Mouse (Mus musculus) v-Abl transformed pro-B cells (cell line): Measurements from ENCODE around the gene Sptbn4.

Experiments
- in situ Hi-C, 2 experiments: fragments of 400-800 bp; cut with MboI; formaldehyde crosslinking; loops; one replicate each; pipeline ENCODE4 v1.15.1; 2025; ENCODE audit not compliant: unreplicated experiment in 2 of 2

Sptbn4 gene

GRCm38 (mm10) chr7:27334405-27334911 lies 113.0 kb downstream of the Sptbn4 start:
- in situ Hi-C loops = loop anchor here (5.0 to 10.0 kb wide), 4 partner anchors 160 to 1582 kb away; partner anchors contain the start of genes Hnrnpul1 (in 1 of the 2) and Prx (in 1 of the 2)

GRCm38 (mm10) chr7:27333316-27333941 lies 114.1 kb downstream of the Sptbn4 start:
- in situ Hi-C loops = loop anchor here (5.0 to 10.0 kb wide), 4 partner anchors 161 to 1581 kb away; partner anchors contain the start of genes Hnrnpul1 (in 1 of the 2) and Prx (in 1 of the 2)

DNA sequence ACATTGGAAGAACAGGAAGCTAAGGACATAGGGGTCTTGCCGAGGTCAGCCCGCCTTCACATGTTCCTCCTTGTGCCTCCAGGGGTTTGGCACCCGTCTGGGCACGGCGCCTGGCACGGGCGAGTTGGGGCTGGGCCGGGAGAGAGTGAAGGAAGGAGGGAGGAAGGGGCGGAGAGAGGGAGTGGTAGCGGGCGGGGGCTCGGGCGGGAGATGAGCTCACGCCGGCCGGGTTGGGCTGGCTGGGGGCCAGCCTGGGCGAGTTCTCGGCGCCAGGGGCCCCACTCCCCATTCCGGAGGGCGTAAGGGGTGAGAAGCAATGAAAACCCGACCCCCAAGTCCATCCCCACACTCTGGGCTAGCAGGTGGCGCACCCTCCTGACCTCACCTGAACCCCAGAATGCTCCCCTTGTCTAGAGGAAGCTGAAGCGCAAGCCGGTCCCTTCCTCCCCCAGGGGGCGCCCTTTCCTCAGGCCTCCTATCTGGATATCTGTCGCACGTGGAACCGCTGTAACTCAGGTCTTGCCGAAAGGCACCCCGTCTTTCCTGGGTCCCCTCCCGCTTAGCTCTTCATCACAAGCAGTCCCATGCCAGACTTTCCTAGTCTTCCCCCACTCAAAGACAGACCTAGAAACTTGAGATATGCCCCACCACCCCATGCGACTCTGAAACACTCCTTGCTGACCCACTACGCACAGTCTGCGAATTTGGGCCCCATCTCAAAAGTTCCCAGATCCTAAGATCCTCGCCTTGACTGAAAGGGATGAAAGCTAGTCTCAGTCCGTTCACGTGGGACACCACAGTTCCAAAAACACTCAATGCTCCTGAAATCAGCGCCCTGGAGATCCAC lies 114.9 kb downstream of the Sptbn4 start:
- in situ Hi-C loops = loop anchor here (5.0 to 10.0 kb wide), 4 partner anchors 162 to 1580 kb away; partner anchors contain the start of genes Hnrnpul1 (in 1 of the 2) and Prx (in 1 of the 2)

- in situ Hi-C loops = loop anchor here (5.0 to 10.0 kb wide), 4 partner anchors 163 to 1580 kb away; partner anchors contain the start of genes Hnrnpul1 (in 1 of the 2) and Prx (in 1 of the 2)
Observed at GRCm38 (mm10) chr7:27331854-27332253, 115.6 kb downstream of the Sptbn4 start.

DNA sequence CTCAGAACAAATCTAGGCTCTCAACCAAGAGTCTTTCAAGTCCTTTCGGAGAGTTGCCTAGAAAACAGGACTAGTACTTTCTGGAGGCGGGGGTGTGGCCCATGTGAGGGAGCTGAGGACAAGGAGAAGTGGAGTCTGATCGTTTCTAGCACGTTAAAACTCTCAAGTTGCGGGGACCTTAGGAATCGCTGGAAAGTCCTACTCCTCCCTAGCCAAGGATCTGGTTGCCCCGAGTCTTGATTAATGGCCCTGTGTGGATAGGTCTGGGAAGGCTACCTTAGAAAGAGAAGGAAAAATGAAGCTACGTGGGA lies 116.0 kb downstream of the Sptbn4 start:
- in situ Hi-C loops = loop anchor here (5.0 to 10.0 kb wide), 4 partner anchors 163 to 1579 kb away; partner anchors contain the start of genes Hnrnpul1 (in 1 of the 2) and Prx (in 1 of the 2)

GRCm38 (mm10) chr7:27330709-27331540 lies 116.6 kb downstream of the Sptbn4 start:
- in situ Hi-C loops = loop anchor here (5.0 to 10.0 kb wide), 4 partner anchors 164 to 1579 kb away; partner anchors contain the start of genes Hnrnpul1 (in 1 of the 2) and Prx (in 1 of the 2)

DNA sequence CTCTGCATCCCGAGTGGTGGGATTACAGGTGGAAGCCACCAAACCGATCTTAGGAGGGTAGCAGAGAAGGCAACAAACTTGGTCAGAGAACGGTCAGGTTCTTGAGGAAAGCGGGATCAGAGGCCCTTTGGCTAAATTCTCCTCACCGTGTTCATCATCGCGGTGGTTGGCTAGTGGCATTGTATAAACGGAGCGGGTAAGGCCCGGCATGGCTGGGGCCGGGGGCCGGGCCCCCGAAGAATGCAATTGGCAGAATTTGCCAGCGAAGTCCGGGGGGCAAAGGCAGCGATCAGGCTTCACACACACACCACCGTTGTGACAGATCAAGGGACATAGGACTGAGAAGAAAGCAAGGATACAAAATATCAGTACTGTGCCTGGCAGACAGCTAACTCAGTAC lies 117.5 kb downstream of the Sptbn4 start:
- in situ Hi-C loops = loop anchor here (5.0 to 10.0 kb wide), 4 partner anchors 165 to 1578 kb away; partner anchors contain the start of genes Hnrnpul1 (in 1 of the 2) and Prx (in 1 of the 2)

DNA sequence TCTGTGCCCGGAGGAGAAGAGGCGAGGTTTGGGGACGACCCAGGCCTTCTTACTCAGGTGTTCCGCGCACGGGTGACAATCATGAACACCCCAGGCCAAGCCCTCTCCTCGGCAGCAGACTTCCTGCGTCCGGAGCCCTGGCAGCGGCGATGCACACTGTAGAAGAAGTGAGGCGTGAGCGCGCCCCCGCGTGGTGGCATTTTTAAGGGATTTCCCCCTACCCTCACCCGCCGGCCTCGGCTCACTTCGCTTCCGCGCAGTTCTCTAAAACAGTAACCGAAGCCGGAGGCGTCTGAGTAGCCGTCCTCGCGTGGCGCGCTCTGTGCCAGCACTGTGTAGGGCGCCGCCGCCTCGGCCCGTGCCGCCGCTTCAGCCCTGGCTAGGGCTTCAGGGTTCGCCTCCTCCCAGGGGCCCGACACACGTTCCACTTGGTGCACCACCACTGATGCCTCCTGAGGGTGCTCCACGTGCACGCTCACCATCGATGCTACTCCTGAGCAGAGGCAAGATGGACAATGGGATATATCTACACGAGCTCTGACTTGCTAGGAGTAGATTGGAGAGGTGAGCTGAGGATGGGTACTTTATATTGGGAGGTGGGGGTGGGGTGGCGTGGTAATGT lies 118.0 kb downstream of the Sptbn4 start:
- in situ Hi-C loops = no loop called here

DNA sequence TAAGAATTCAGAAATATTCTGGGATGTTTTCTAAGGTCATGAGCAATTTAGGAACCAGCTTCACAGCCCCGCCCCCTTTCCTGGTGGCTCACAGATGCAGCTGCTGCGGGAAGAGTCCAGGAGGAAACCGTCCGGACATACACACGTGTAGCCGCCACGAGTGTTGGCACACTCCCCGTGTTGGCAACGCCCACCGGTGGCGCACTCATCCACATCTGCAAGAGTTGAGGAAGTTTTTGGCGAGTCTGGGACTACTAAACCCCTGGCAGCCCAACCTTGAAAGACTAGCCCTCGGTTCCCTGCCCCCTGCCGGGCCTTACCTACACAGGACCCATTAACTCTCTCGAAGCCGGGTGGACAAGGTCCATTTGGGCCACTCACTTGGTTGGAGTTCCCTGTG lies 118.8 kb downstream of the Sptbn4 start:
- in situ Hi-C loops = no loop called here

GRCm38 (mm10) chr7:27328161-27328560 lies 119.3 kb downstream of the Sptbn4 start:
- in situ Hi-C loops = no loop called here

GRCm38 (mm10) chr7:27327500-27327899 lies 120.0 kb downstream of the Sptbn4 start:
- in situ Hi-C loops = no loop called here

GRCm38 (mm10) chr7:27326101-27326880 lies 121.2 kb downstream of the Sptbn4 start:
- in situ Hi-C loops = no loop called here

DNA sequence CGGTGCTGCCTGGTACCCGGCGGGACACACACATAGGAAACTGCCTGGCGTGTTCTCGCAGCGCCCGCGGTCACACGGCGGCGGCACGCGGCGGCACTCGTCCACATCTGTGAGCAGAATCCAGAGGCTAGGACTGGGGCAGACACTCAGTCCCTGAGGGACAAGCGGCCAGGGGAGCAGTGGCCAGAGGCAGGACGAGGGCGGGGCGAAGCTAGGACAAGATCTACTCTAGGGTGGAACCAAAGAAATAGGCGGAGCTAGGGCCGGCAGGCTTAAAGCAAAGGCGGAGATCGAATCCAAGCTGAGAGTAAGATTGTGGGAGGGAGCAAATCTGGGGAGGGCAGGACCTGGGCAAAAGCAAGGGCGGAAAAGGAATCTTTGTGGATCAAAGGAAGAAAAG lies 121.8 kb downstream of the Sptbn4 start:
- in situ Hi-C loops = no loop called here

GRCm38 (mm10) chr7:27324928-27325327 lies 122.6 kb downstream of the Sptbn4 start:
- in situ Hi-C loops = no loop called here

DNA sequence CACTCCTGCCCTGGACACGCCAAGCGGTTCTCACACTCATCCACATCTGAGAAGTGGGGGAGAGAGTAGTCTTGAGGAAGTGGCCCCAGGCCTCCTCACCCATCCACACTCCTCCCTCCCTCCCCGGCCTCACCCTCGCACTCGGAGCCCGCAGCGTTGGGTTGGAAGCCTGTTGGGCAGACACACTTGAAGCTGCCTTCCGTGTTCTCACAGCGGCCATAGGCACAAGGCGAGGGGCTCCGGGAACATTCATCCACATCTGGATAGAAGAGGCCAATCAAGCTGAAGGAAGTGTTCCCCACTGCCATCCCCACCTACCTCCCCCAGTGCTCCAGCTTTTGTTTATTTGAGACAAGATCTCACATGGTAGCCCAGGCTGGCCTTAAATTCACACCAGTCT lies 123.3 kb downstream of the Sptbn4 start:
- in situ Hi-C loops = no loop called here

DNA sequence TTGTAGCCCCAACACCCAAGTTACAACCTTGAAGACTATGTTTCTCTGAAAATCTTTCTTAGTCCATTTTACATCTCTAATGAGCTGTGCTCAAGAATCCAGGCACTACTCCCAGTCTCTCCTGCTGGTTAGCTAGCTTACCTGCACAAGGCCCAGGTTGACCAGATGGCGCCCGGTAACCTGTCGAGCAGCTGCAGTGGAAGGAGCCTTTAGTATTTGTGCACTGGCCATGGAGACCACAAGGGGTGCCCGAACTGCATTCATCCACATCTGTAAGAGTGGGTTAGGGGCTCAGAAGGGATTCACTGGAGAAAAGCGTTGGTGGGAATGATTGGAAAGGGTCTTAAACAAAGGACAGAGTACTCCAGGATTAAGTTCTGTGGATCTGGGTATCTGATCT lies 124.5 kb downstream of the Sptbn4 start:
- in situ Hi-C loops = no loop called here

DNA sequence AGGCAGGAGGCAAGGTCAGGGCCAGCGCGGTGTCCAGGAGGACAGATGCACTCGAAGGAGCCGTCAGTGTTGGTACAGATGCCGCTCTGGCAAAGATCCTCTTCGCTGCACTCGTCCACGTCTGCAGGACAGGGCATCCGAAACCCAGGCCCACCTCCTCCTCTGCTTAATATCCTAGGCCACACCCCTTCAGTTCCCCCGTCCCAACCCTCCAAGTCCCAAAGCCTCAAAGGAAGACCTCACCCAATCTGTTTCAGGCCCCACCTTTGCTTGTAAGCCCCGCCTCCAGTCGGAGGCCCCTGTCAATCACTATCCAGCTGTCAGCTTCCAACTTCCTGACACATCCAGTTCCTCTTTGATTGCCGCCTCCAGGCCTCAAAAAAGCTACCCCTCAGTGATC lies 125.2 kb downstream of the Sptbn4 start:
- in situ Hi-C loops = no loop called here

DNA sequence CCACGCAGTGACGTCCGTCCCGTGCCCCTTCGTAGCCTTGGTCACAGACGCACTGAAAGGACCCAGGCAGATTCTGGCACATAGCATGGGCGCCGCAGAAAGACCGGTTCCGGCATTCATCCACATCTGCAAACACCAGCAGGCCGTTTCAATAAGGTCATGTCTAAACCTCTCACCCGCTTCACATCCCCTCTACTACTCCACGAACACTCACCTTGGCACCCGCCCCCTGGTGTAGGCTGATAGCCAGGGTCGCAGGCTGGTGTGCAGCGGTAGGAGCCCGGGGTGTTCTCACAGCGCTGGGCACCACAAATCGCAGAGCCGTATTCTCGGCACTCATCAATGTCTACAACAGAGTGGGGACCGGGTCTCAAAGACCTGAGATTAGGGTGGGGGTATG lies 128.1 kb downstream of the Sptbn4 start:
- in situ Hi-C loops = no loop called here

- in situ Hi-C loops = no loop called here
Observed at GRCm38 (mm10) chr7:27315958-27316357, 131.5 kb downstream of the Sptbn4 start.
